Mouse (Mus musculus): ENCODE measurements at regions not wholly inside any gene's neighbourhood (a gene's known extent, or its start where the extent isn't known, plus 50 kb on each side); places are given as distances from the start of the nearest gene placed in this dataset.

DNA sequence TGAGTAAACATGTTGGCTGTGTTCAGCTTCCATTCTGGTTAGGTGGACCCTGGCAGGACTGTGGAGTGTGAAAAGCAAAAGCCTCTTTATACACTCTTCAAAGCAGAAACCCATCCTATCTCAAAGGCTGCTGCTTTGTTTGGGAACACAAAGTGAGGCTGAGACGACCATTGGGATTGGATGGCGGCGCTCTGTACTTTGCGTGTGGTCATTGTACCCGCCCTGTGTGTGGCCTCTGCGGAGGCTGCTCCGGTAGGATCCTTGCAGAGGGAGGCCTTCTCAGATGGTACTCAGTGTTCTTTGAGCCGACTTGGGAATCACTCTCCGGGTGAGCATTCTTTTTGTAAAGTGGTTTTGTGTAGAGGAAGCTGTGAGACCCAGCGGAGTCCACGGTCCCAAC lies 786.8 kb downstream of the Bcl11a start:
- DNase-seq = no peak

DNA sequence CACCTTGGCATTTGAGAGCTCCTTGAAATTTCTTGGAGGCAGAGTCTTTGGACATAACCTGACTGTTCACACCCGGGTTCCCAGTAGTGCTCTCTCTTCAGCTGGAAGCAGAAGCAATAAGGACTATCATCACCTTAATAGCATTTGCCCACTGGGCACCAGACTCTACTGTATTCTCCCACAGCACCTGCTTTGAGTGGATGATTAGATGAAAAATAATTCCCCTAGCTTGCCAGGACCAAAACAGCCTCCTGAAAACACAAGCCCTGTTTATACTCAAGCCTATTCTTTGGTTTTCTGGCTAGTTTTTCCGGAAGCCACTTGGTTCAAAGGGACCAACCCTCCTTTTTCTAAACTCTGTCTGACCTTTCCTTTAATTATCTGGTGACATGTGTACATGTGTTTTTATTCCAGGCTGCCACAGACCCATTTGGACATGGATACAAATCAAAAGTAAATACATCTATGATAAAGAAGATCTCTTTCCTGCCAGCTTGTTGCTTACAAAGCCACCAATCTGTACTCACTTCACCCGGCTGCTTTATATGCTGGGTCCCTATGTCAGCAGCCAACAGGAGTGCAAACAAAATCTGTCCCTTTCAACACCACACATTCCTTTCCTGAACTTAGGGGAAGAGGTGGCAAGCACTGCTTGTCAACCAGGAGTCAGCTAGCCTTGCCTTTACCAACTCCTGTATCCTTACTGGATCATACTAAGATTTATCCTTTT lies 787.4 kb downstream of the Bcl11a start:
- DNase-seq = no peak
